18 mouse cellular contexts compared by ENCODE assay signal in the genomic region with DNA sequence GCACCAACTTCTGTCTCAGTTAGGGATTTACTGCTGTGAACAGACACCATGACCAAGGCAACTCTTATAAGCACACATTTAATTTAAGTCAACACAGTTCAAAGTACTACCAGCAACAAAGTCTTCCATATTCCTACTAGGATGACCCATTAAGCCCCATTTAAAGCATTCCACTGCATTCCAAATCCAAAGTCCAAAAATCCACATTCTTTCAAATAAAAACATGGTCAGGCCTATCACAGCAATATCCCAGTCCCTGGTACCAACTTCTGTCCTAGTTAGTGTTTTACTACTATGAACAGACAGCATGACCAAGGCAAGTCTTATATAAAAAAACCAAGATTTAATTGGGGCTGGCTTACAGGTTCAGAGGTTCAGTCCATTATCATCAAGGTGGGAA. TPM values are rescaled to one million over a fixed set of nuclear protein-coding genes. Genes with fewer than 3 reads are reported as not detected.
"Had no signal": no experiment of that assay in that cellular context is flagged by ENCODE, and none has a peak within 500 bp of the region (broad histone marks: within the 10 kb centered on the region; RNA-seq: fewer than 3 reads in every experiment).

No protein-coding gene starts in this region.

RNA-seq across cellular contexts. Expression of gene Spic, which starts 21.0 kb away (rescaled TPM):
- polyA plus RNA-seq: limb, embryonic 10.5 days; limb, embryonic 11.5 days; limb, embryonic 12.5 days; limb, embryonic 13.5 days; lung, embryonic 14.5 days; midbrain, embryonic 10.5 days; midbrain, embryonic 11.5 days; midbrain, embryonic 12.5 days; midbrain, embryonic 13.5 days; midbrain, embryonic 14.5 days; midbrain, embryonic 15.5 days; midbrain, embryonic 16.5 days; midbrain, postnatal 0 days; myocyte; neural tube, embryonic 11.5 days; neural tube, embryonic 12.5 days had no signal

RNA-seq across cellular contexts. Expression of gene Mybpc1, which starts 58.9 kb away (rescaled TPM):
- polyA plus RNA-seq: liver, adult 2 months; macrophage had no signal
